Mouse (Mus musculus) mesoderm, embryonic 11.5 days (tissue): ENCODE data around the gene Tmem220.

Experiments
- DNase-seq: peaks from one replicate; pipeline ENCODE4 v3.0.0-alpha.2; 2012; ENCODE audit warnings: low read depth, low spot score

The Tmem220 gene

GRCm38 (mm10) chr11:67024867-67025477 lies at the start of gene Tmem220:
Tmem220 (plus strand) TSS chr11:67025154.
- peak; percentile 96 for DNase-seq

DNA sequence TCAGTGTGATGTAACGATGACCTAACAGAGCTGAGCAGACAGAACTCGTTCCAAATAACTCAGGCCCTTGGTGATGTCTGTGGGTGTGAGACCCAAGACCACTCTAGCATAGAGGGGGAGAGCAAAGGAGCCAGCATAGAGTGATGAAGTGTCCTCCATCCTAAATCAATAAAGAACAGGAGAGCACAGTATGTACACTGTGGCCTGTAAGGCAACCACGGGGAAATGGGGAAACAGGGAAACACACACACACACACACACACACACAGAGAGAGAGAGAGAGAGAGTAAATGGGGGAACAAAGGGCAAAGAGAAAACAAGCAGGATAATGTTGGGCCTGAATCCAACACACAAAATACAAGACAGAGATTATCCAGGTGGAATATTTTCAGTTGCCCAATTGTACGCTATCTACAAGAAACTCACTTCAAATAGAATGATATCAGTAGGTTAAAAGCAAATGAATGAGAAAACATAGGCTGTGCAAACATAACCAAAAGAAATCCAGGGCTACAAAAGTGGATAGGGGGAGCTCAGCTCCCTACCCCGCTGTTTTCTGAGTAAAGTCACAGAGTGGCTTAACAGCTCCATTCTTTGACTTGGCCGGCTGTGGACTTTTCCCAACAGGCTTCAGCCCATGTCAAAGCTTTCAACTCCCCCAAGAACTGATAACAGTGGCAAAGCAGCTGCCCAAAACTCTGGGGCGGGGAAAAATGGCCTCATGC lies 49.2 kb upstream of the Tmem220 start:
- no peak for DNase-seq

- DNase-seq: no peak
Observed at GRCm38 (mm10) chr11:66981336-66982115, 43.4 kb upstream of the Tmem220 start.

DNA sequence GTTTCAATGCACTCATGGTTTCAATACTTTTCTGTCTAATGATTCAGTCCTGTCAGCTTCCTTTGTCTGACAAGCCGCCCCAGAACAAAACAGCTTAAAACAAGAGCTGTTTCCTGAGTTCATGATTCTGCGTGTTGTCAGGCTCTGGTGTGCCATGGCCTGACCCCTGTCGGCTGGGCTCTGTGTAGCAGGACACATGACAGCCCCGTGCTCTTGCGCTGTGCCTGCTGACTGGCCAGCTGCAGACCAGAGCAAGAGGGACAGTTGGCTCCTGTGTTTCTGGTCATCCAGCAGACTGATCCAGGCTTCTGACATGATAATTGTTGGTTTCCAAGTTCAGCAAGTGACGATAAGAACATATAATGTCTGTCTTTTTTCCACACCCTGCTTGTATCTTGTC lies 42.2 kb upstream of the Tmem220 start:
- peak; percentile 57 for DNase-seq

DNA sequence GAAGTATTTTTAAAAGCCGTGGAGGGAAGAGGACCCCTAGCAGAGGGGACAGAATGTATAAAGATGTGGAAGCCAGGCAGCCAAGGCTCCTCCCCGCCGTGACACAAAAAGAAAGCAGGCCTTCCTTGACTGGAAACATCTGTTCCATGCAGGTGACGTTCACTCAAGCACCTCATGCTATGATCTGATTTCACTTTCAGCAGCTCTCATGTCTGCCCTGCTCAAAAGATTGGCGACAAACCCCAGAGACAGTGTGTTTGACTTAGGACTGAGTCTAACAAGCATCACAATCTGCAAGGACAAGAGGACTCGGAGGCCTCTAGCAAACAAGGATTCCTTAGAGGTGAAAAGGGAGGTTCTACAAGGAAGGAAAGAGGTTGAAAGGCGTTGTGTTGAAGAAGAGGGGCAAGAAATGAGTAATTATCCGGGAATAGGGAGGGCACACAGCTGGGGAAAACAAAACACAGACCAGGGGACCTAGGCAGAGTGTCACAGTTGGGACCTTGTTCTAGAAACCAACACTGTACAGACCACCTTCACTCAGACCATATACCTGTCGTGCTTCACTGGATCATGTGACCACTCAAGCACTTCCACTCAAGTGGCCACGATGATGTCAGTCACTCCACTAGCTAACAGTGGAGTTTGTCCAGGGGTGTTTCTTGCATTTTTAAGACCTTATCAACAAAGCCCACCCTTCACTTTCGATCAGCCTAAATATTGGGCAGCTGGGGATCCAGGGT lies 41.4 kb upstream of the Tmem220 start:
- peak; percentile 8 for DNase-seq

GRCm38 (mm10) chr11:66984165-66985135 lies 40.5 kb upstream of the Tmem220 start:
- DNase-seq: peak; percentile 85

DNA sequence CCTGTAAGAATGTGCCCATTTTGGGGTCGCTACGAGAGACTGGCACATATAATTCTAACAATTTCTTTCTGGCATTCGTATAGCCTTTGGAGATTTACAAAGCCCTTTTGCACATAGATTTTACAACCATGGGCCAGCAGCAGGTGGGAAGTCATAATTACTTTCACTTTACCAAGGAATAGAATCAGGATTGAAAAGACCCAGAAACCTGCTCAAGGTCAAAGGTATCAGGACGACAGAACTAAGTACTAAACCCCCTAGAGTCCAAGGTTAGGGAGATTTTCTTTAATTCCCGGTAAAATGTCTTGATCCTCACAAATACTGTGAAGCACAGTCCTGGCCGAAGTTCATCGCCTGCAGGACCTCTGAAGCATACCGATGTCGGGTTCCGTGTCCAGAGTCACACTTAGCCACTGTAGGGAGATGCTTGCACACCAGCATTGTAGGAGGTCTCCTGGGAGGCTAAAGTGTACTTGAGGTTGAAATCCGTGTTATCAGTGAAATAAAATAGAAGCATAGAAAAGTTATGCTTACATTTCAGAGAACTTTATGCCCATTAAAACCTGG lies 39.7 kb upstream of the Tmem220 start:
- DNase-seq: no peak

DNA sequence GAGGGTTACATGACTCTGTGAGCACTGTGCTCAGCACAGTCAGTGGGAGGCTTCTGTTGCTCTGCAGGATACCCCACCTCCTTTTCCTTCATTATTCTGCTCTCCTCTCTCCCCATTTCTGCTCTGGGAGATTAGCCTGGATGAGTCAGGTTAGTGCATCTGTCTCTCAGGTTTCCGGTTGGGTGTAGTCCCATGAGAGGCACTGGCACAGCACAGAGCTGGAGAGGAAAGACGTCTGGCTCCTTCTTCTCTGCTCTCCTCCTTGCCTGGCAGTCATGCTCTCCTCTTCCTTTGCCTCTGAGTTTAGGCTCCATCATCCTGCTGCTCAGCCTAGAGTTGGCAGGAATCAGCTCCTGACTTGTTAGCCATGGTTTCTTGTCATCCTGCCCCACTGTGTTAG lies 32.8 kb upstream of the Tmem220 start:
- DNase-seq: no peak

GRCm38 (mm10) chr11:66993674-66994073 lies 31.3 kb upstream of the Tmem220 start:
- no peak for DNase-seq

GRCm38 (mm10) chr11:66996446-66996845 lies 28.5 kb upstream of the Tmem220 start:
- DNase-seq: no peak

- no peak for DNase-seq
Observed at GRCm38 (mm10) chr11:66998467-66999403, 26.2 kb upstream of the Tmem220 start.

GRCm38 (mm10) chr11:67000671-67001070 lies 24.3 kb upstream of the Tmem220 start:
- DNase-seq: no peak

DNA sequence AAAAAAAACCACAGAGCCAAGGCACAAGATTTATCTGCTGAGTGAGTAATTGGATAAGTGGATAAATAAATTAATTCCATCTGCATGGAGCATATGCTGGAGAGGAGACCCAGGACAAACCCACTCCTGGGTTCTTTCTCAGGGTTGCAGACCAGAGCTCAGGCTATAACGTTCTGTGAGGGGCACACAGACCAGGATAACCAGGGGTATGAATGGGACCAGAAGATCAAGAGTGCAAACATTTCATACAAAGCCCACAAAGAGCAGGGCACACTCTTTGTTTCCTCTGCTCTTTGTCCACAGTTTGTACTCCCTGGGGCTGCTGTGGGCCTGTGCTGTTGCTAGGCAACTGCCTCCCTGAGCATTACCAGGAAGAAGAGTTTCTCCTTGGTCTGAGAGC lies 23.2 kb upstream of the Tmem220 start:
- peak; percentile 52 for DNase-seq

- no peak for DNase-seq
Observed at GRCm38 (mm10) chr11:67002911-67003310, 22.0 kb upstream of the Tmem220 start.

DNA sequence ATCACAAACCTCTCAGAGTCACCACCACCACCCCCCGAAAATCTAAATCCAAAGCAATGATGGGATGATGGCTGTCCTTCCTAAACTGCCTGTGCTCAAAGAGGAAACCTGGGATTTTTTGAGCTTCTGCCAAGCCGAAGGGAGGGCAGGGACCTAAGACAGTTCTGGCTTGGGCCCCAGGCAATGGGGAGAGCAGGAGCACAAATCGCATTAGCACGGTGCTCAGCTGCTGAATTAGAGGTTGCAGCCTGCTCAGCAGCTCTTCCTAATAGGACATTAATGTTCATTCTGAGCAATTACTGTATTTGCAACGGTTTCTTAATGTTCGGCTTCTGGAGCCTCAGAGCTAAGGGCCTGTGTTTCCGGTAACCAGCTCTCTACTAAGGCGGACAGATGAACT lies 17.0 kb upstream of the Tmem220 start:
- DNase-seq: no peak

DNA sequence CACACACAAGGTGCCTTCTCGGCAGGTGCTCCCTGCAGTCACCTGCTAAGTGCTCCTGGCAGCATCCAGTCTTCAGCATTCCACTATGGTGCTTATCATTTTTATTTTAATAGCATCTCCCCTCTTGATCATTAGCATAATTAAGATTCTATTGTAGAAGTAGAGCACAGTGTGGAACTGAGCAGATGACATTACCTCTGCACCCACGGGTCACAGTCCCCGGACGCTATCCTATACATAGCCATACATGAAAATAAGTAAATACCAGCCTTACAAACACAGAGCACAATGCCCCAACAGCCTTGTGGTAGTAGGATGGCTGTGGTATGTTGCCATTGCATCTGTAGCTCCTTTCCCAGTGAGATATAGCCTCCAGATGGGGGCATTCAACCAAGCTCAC lies 16.4 kb upstream of the Tmem220 start:
- no peak for DNase-seq

DNA sequence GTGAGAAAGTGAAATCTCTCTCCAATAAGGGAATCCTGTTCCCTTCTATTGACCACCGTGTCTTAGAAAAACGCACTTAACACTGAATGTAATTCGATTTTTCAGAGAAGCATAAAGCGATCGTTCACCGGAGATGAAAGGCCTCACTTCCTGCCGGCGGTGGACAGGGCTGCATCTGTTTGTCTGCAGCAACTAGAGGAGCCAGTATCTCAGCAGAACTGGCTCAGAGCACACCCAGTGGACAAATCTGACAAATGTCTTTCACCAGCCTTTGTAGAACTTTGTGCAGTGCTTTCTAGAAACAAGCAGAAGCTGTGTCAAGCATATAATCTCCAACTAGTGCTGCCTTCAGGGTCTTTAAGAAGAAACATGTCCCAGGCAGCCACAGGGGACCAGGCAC lies 14.5 kb upstream of the Tmem220 start:
- peak; percentile 31 for DNase-seq

GRCm38 (mm10) chr11:67011635-67012034 lies 13.3 kb upstream of the Tmem220 start:
- peak; percentile 9 for DNase-seq
